Mouse (Mus musculus) macrophage (primary cell): ENCODE data around the gene Sox10. TPM values are rescaled to one million over a fixed set of nuclear protein-coding genes. Genes with fewer than 3 reads are reported as not detected.

Experiments used
- H3K27ac ChIP-seq: fragments of 350-480 bp; formaldehyde crosslinking; 2 replicates; pipeline ENCODE4 v1.9.0; 2021
- H3K36me3 ChIP-seq: fragments of 350-480 bp; formaldehyde crosslinking; 2 replicates; pipeline ENCODE4 v1.9.0; 2021; ENCODE audit errors: inconsistent target
- H3K4me3 ChIP-seq: fragments of 350-480 bp; formaldehyde crosslinking; 2 replicates; pipeline ENCODE4 v1.9.0; 2021; ENCODE audit errors: inconsistent target
- H3K79me2 ChIP-seq: fragments of 350-480 bp; formaldehyde crosslinking; 2 replicates; pipeline ENCODE4 v1.9.0; 2021; ENCODE audit errors: inconsistent target
- WGBS: methylation state at CpG from one replicate; pipeline ENCODE4 v1.1.7; 2026; ENCODE audit warnings: inconsistent platforms; ENCODE audit not compliant: missing documents; 5-methylcytosine and 5-hydroxymethylcytosine counted together
- polyA plus RNA-seq: library from polyadenylated mRNA; stranded (reverse); fragments of 250-400 nt; gene quantifications from 3 replicates; pipeline ENCODE4 v1.2.4, GENCODE M21; 2018; ENCODE audit warnings: inconsistent platforms

Gene Sox10
- polyA plus RNA-seq, 1 experiment from 2014 or later = not detected

- Histone ChIP-seq H3K27ac (no peak overlapping the region), H3K79me2 (no peaks in the 10 kb centered on the region), H3K36me3 (peaks cover 49% of the 10 kb centered on the region), H3K4me3 (no peak overlapping the region)
- 91% methylated on average over 10 of the region's 10 CpGs for WGBS
Observed at GRCm38 (mm10) chr15:79124331-79124875, 40.6 kb downstream of the Sox10 start.

DNA sequence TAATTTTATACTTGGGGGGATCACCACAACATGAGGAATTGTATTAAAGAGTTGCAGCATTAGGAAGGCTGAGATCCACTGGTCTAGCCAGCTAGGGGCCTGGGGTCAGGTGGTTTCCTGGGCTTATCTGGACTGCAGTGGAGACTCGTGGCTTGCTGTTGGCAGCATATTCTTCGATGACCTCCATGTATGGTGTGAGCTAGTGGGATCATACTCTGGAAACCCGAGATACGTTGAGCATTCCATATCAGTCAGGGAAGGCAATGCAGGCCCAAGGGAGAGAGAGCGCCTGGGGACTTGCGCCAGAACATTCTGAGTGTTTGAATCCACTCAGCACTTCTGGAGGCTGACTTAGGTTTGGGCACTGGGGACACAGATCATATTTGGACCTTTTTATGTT lies 41.3 kb downstream of the Sox10 start:
- Histone ChIP-seq H3K36me3 (peaks cover 48% of the 10 kb centered on the region), H3K27ac (no peak overlapping the region), H3K4me3 (no peak overlapping the region), H3K79me2 (no peaks in the 10 kb centered on the region)
- WGBS = 89% methylated on average over 6 of the region's 6 CpGs

DNA sequence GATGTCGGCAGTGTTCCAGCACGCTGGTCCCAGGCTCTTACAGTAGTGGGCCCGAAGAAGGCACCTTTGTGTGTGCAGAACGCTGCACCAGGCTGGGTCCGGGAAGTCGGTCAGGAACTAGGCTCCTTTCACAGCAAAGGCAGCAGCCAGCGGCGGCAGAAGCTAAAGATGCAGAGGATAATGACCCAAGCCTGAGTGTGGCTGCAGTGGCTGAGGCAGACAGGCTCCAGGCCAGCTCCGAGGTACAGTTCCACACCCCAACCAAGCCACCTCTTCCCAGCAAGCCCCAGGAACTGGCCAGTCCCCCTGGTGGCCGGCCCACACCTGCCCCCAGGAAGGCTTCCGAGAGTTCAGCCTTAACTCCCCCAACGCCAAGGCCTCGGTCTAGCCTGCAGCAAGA lies 42.5 kb downstream of the Sox10 start:
- Histone ChIP-seq H3K27ac (no peak overlapping the region), H3K4me3 (no peak overlapping the region), H3K36me3 (peaks cover 50% of the 10 kb centered on the region), H3K79me2 (no peaks in the 10 kb centered on the region)
- WGBS = 97% methylated on average over 13 of the region's 13 CpGs

- 95% methylated on average over 4 of the region's 4 CpGs for WGBS
- H3K79me2 ChIP-seq = no peaks in the 10 kb centered on the region
- peaks cover 50% of the 10 kb centered on the region; the same call in 1 of the 2 replicates for H3K36me3 ChIP-seq
- H3K27ac ChIP-seq = no peak overlapping the region
- no peak overlapping the region for H3K4me3 ChIP-seq
Observed at GRCm38 (mm10) chr15:79122119-79122518, 42.9 kb downstream of the Sox10 start.

DNA sequence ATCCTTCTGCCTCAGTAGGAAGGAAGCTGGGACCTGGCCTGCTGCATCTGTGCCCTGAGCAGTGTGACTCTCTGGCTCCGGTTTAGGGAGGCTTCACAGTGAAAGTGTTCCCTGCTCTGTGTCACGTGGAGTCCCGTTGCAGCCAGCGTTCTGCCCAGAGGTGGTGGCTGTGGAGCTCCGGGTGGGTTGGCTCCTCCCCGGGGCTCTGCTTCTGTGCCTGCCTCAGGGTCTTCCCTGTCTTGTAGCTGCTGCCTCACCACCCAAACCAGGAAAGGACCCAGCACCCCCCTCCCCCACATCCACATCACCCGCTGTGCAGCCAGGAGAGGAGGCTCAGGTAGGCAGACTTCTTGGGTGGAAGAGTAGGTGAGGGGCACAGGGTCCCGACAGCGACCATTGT lies 45.5 kb downstream of the Sox10 start:
- peaks cover 58% of the 10 kb centered on the region; the same call in 1 of the 2 replicates for H3K36me3 ChIP-seq

GRCm38 (mm10) chr15:79115276-79115675 lies 49.8 kb downstream of the Sox10 start:
- no peak overlapping the region for H3K27ac ChIP-seq

More for the DNA sequence above, 45.5 kb downstream of the Sox10 start:
- WGBS = 96% methylated on average over 9 of the region's 9 CpGs
- Histone ChIP-seq H3K79me2 (no peaks in the 10 kb centered on the region), H3K27ac (no peak overlapping the region), H3K4me3 (no peak overlapping the region)

DNA sequence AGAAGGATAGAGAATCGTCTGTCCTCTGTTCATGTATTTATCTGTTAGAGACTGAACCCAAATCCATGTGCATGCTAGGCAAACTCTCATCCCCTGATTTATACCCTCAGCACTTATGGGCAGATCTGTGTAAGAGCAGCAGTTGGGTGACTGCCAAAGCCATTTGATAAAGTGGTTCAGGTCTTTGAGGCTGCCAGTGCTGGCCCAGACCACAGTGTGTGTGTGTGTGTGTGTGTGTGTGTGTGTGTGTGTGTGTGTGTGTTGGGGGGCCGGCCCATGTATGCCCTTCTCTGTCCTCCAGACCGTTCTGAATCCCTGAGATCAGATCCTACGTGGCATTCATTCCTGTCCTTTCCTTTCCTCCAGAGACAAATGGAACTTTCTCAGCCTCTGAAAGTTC lies 53.3 kb downstream of the Sox10 start:
- WGBS = 94% methylated on average over 2 of the region's 4 CpGs
- peaks cover 21% of the 10 kb centered on the region; the same call in 1 of the 2 replicates for H3K36me3 ChIP-seq
- H3K27ac ChIP-seq = no peak overlapping the region
- H3K4me3 ChIP-seq = no peak overlapping the region
- peaks cover 21% of the 10 kb centered on the region; the same call in 1 of the 2 replicates for H3K79me2 ChIP-seq

More at GRCm38 (mm10) chr15:79115276-79115675, 49.8 kb downstream of the Sox10 start:
- Histone ChIP-seq H3K4me3 (no peak overlapping the region), H3K79me2 (peaks cover 15% of the 10 kb centered on the region; the same call in 1 of the 2 replicates), H3K36me3 (peaks cover 38% of the 10 kb centered on the region; the same call in 1 of the 2 replicates)
- 41% methylated on average over 5 of the region's 5 CpGs for WGBS

DNA sequence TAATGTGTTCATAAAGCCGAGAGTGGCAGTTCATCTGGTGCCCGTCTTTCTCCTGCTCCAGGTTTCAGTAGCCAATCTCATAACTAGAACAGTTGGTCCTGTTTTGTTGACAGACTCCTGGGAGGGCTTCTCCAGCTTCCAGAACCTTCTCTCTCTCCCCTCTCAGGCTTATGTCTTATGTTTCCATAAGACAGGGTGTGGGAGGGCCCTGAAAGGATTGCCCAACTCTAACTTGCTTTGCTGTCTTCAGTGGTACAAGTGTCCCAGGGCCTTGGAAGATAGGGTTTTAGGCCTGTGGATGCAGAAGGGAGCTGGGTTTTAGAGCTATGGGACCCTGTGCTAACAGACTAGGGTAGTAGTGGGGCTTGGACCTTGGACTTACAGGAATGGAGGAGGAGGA lies 54.5 kb downstream of the Sox10 start:
- Histone ChIP-seq H3K79me2 (peaks cover 21% of the 10 kb centered on the region; the same call in 1 of the 2 replicates), H3K27ac (no peak overlapping the region), H3K4me3 (no peak overlapping the region), H3K36me3 (peaks cover 10% of the 10 kb centered on the region; the same call in 1 of the 2 replicates)
- WGBS = 92% methylated on average over 2 of the region's 2 CpGs

DNA sequence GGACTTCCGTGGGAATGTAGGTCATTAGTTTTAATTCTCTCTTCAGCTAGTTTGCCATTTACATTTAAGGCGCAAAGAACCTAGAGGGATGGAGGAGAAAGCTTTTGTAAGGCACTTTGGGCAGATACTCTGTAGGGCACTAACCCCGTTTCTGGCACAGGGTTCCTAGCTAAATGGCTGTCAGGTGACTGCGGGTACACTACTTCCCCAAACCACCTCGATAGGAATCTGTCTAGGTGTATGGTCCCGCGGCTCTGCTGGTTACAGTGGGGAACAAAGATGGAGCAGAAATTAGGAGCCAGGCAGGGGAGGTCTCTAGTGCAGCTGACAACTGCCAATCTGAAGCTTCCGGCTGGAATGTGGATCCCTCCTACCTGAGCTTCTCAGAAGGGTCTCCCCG lies 55.0 kb downstream of the Sox10 start:
- Histone ChIP-seq H3K27ac (no peak overlapping the region), H3K36me3 (peaks cover 5% of the 10 kb centered on the region; the same call in 1 of the 2 replicates), H3K79me2 (peaks cover 21% of the 10 kb centered on the region; the same call in 1 of the 2 replicates), H3K4me3 (peak overlapping the region; percentile 52)
- WGBS = 10% methylated on average over 9 of the region's 9 CpGs

GRCm38 (mm10) chr15:79109321-79109934 lies 55.6 kb downstream of the Sox10 start:
- Histone ChIP-seq H3K27ac (0 out of 2 replicates have a peak overlapping the region, but pooled peaks have one; percentile 12), H3K4me3 (peak overlapping the region; percentile 52), H3K36me3 (no peaks in the 10 kb centered on the region; the same call in 1 of the 2 replicates), H3K79me2 (peaks cover 21% of the 10 kb centered on the region; the same call in 1 of the 2 replicates)
- WGBS = 0% methylated on average over 46 of the region's 46 CpGs

DNA sequence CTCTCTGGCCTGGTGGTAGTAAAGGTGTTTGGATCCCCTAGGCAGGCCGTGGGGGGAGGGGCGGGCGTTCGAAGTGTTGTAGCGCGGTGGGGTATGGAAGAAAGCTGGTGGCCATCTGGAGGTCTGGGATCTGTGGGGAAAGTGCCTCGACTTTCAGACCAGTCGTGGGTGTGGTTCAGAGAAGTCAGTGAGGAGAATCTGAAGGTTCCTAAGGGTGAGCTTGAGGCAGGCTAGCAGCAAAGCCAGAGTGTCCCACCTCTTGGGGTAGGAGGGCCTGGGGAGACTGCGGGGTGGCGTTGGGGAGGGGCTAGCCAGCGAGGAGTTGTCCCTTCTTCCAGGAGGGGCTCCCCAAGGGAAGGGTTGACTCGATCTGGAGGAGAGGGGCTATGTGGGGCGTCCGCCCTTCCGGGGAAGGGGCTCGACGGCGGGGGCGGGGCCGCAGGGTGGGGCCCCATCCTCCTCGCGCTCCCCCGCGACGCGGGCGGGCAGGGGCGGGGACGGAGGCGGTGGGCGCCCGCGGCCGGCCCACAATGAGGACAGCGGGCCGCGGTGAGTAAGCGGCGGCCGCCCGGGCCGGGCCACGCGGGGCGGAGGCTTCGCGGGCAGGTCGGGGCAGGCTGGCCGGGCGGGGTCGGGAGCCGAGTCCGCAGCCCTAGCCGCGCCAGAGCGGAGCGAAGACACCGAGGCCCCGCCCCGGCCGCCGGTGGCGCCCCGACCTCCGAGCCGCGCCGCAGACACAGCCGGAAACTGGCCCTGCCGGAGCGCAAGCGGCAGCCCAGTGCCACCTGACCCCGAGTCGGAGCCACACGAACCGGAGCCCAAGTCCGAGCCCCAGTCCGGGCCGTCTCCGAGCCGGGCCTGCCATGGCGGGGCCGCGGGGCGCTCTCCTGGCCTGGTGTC lies 56.4 kb downstream of the Sox10 start, which contains the start of gene Micall1:
Micall1 (plus strand) TSS at position 478 of the 900 bp plus-strand sequence.
- H3K27ac ChIP-seq = peak within 1 kb of the TSS; percentile 55
- 1% methylated on average over 79 of the region's 85 CpGs for WGBS

GRCm38 (mm10) chr15:79107966-79108365 lies 57.1 kb downstream of the Sox10 start:
- H3K27ac ChIP-seq = peak overlapping the region; percentile 55
- 59% methylated on average over 7 of the region's 7 CpGs for WGBS

More for the DNA sequence above, 56.4 kb downstream of the Sox10 start, which contains the start of gene Micall1:
- Histone ChIP-seq H3K36me3 (no peaks in the 10 kb centered on the region; the same call in 1 of the 2 replicates), H3K4me3 (peak within 1 kb of the TSS; percentile 52), H3K79me2 (peaks cover 21% of the 10 kb centered on the region; the same call in 1 of the 2 replicates)

GRCm38 (mm10) chr15:79105804-79106203 lies 59.2 kb downstream of the Sox10 start:
- WGBS = 83% methylated on average over 2 of the region's 2 CpGs
- H3K36me3 ChIP-seq = no peaks in the 10 kb centered on the region
- H3K4me3 ChIP-seq = no peak overlapping the region
- no peak overlapping the region for H3K27ac ChIP-seq
- H3K79me2 ChIP-seq = peaks cover 11% of the 10 kb centered on the region; the same call in 1 of the 2 replicates

More at GRCm38 (mm10) chr15:79107966-79108365, 57.1 kb downstream of the Sox10 start:
- Histone ChIP-seq H3K4me3 (no peak overlapping the region), H3K79me2 (peaks cover 21% of the 10 kb centered on the region; the same call in 1 of the 2 replicates), H3K36me3 (no peaks in the 10 kb centered on the region; the same call in 1 of the 2 replicates)
